Mouse (Mus musculus) mesoderm, embryonic 11.5 days (tissue): Measurements from ENCODE around the gene Gm17387.

ENCODE experiments used
- DNase-seq: peaks from one replicate; pipeline ENCODE4 v3.0.0-alpha.2; 2012; ENCODE audit warnings: low read depth, low spot score

The Gm17387 gene

DNA sequence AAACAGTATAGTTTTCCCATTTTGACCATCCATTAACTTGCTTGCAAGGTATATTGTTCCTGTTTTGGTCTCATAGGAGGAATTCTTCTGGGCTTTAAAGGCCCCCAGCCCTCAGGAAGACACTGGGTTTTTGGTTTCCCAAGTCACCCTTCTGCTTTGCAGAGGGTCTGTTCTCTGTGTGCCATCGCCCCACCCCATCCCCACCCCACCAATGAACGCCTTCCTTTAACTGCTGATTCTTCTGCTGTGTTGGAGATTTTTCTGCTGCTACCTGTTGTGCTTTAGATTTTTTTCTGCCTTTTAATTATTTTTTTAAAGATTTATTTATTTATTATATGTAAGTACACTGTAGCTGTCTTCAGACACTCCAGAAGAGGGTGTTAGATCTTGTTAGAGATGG is at the start of gene Gm17387:
Gene Gm17387, plus strand, starts transcription at position 301 of the 400 bp plus-strand sequence.
- DNase-seq: no peak

GRCm38 (mm10) chr7:140981704-140982103 is 47.2 kb upstream of the Gm17387 start:
- no peak for DNase-seq

- no peak for DNase-seq
These were observed 46.0 kb upstream of the Gm17387 start for GRCm38 (mm10) chr7:140982971-140983370.

GRCm38 (mm10) chr7:140987182-140988138 is 41.5 kb upstream of the Gm17387 start:
- no peak for DNase-seq

GRCm38 (mm10) chr7:140989022-140989421 is 39.9 kb upstream of the Gm17387 start:
- no peak for DNase-seq

DNA sequence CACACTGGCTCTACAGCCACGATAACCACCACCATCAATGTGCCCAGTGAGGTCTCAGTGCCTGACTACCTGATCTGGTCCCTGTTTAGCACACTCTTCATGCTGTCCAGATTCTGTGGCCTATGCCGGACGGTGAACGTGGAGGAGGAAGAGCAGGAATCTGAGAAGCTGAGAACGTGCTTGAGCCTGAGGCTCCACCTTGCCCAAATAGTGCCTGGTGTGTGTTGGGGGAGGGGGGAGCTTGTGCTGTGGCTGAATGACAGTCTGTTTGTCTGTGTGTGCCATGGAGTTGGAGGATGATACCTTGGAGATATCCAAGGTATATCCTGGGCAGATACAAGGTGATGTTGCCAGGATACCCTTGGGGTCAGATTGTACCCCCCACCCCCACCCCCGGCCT is 38.7 kb upstream of the Gm17387 start:
- DNase-seq: no peak

- no peak for DNase-seq
These were observed 38.3 kb upstream of the Gm17387 start for GRCm38 (mm10) chr7:140990622-140991021.

DNA sequence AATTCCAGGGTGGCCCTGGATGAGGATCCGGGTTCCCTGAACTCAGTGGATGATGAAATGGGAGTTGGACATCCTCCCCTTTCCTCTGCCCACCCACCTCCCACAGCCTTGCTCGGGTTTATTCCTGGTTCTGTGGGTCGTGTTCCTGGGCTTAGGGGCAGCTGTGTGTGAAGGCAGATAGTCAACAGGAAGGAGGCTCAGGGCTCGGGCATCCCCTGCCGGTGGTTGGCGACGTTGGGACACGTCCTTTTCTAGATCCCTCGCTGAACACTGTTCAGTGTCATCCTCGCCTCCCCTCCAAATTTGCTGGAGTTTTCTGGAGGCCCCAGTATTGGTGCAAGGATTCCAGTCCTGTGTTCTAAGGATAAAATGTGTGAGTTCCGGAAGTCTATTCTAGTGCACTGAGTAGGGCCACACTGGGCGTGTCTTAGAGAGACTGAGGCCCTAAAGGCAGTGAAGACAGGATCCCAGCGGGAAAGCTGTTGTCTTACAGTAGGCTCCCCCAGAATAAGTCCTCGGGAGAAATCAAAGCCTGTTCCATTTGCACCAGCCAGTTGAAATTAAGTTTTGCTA is 37.7 kb upstream of the Gm17387 start:
- DNase-seq: no peak

- no peak for DNase-seq
These were observed 31.1 kb upstream of the Gm17387 start for GRCm38 (mm10) chr7:140997817-140998216.

- DNase-seq: no peak
These were observed 29.9 kb upstream of the Gm17387 start for GRCm38 (mm10) chr7:140998853-140999700.

- no peak for DNase-seq
These were observed 27.8 kb upstream of the Gm17387 start for GRCm38 (mm10) chr7:141000881-141001708.

DNA sequence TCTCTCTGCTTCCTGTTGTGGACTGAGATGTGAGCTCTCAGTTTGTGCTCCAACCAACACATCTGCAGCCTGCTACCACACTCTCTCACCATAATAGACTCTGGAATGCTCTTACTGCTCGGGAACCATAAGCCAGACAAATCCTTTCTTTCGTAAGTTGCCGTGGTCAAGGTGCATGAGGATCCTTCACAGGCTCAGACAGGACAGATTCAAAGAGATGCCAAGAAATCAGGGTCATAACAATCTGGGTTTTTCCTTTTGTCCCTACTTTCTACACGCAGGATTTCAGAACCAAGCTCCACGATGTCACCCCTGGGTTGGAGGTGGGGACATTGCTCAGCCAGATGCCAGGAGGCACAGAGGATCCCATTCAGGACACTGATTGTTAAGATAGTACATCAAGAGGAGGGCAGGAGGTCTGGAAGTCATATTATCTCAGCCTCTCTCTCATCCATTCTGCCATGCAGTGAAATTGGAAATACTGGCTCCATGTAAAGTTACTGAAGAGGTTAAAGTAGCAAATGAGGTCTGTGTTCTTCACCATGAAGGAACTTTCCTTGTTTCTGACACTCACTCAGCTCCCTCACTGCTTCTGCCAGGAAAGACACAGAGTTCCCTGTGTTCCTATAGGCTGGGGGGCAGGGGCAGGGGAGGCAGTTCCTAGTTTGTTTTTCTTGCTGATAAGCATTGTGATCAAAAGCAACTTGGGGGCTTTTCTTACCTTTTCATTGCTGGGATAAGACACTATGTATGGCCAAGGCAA is 25.5 kb upstream of the Gm17387 start:
- DNase-seq: no peak

GRCm38 (mm10) chr7:141006446-141006845 is 22.5 kb upstream of the Gm17387 start:
- no peak for DNase-seq

GRCm38 (mm10) chr7:141006914-141007313 is 22.0 kb upstream of the Gm17387 start:
- DNase-seq: no peak

- peak; percentile 30 for DNase-seq
These were observed 20.6 kb upstream of the Gm17387 start for GRCm38 (mm10) chr7:141008312-141008761.

GRCm38 (mm10) chr7:141008938-141009660 is 19.8 kb upstream of the Gm17387 start:
- peak; percentile 84 for DNase-seq

- no peak for DNase-seq
These were observed 19.3 kb upstream of the Gm17387 start for GRCm38 (mm10) chr7:141009665-141010064.

DNA sequence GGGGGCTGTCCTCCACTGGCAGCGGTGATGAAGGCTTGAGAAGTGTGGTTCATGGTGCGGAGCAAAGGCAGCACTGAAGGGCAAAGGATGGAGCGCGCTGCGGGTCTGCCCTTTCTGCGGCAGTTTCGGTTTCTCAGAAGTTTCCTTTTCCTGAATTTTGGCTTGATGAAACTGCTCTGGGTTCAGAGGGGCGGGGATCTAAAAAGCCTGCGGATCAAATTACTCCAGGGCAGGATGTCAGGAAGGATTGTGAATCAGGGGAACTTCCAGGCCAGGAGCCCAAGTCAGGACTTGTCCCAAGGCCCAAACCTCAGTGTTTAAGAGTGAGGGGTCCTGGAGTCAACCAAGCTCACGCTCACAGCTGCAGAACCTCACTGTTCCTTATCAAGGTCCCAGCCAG is 18.3 kb upstream of the Gm17387 start, which contains the start of gene Ifitm3:
Gene Ifitm3, minus strand, starts transcription at position 178 of the 400 bp plus-strand sequence.
- peak; percentile 44 for DNase-seq

- no peak for DNase-seq
These were observed 17.6 kb upstream of the Gm17387 start for GRCm38 (mm10) chr7:141011238-141011770.
